Mouse (Mus musculus) CH12.LX (cell line): Measurements from ENCODE around the gene Chpf2.

Experiments used
- CTCF ChIP-seq, 2 experiments: IDR thresholded peaks in 1 of 2; conservative IDR thresholded peaks in 1 of 2; 2 replicates each; pipeline ENCODE4 v1.5.1; 2011 to 2012; ENCODE audit warnings: low read depth in 2 of 2, low read length in 2 of 2, improper control_type of control experiment in 1 of 2, inconsistent platforms in 1 of 2, mild to moderate bottlenecking in 1 of 2, moderate library complexity in 1 of 2
- EP300 ChIP-seq: IDR thresholded peaks from 2 replicates; pipeline ENCODE4 v1.6.1; 2011; ENCODE audit warnings: low read length, improper control_type of control experiment
- MAZ ChIP-seq: IDR thresholded peaks from 2 replicates; pipeline ENCODE4 v1.6.1; 2012; ENCODE audit warnings: low read depth, mild to moderate bottlenecking, inconsistent platforms, low read length, improper control_type of control experiment, moderate library complexity
- MXI1 ChIP-seq: IDR thresholded peaks from 2 replicates; pipeline ENCODE4 v1.6.1; 2011; ENCODE audit warnings: mild to moderate bottlenecking, low read depth, low read length, improper control_type of control experiment
- POLR2A ChIP-seq: IDR thresholded peaks from 2 replicates; pipeline ENCODE4 v1.6.1; 2011; ENCODE audit warnings: low read depth, mild to moderate bottlenecking, improper control_type of control experiment, low read length
- POLR2AphosphoS2 ChIP-seq: IDR thresholded peaks from 2 replicates; pipeline ENCODE4 v1.6.1; 2011; ENCODE audit warnings: low read depth, low read length, improper control_type of control experiment
- TBP ChIP-seq: conservative IDR thresholded peaks from 2 replicates; pipeline ENCODE4 v1.6.1; 2011; ENCODE audit warnings: low read depth, low read length, improper control_type of control experiment

GRCm38 (mm10) chr5:24592471-24593160 lies 6.1 kb downstream of the Chpf2 start:
- TF ChIP-seq CTCF (conservative IDR thresholded peaks at IDR 0.05 in 1 of 2, IDR thresholded peaks at IDR 0.05 in 1 of 2; ENCODE audit: low read depth in 2 of 2, low read length in 2 of 2) (no peak), EP300 (no peak), TBP (no peak), POLR2AphosphoS2 (no peak), MAZ (no peak), POLR2A (no peak), MXI1 (no peak)
